Mouse (Mus musculus) adrenal gland (tissue): Measurements from ENCODE around the gene Pnma1.

Experiments
- intact Hi-C: fragments of 180-260 bp; cut with DNase I; formaldehyde crosslinking; loops from one replicate; pipeline ENCODE4 v1.15.1; 2025

Pnma1 gene

GRCm38 (mm10) chr12:84178652-84179445 lies 30.6 kb upstream of the Pnma1 start:
- intact Hi-C loops: no loop called here

- intact Hi-C loops: no loop called here
These were observed 29.8 kb upstream of the Pnma1 start for GRCm38 (mm10) chr12:84178052-84178451.

- intact Hi-C loops: loop anchor here (2.0 kb wide), 1 partner anchor 16 kb away; no protein-coding TSS in a partner anchor
These were observed 28.8 kb upstream of the Pnma1 start for GRCm38 (mm10) chr12:84176886-84177765.

GRCm38 (mm10) chr12:84176126-84176769 lies 28.0 kb upstream of the Pnma1 start:
- intact Hi-C loops: loop anchor here (2.0 kb wide), 1 partner anchor 17 kb away; no protein-coding TSS in a partner anchor

GRCm38 (mm10) chr12:84175659-84176061 lies 27.4 kb upstream of the Pnma1 start:
- intact Hi-C loops: loop anchor here (2.0 kb wide), 1 partner anchor 17 kb away; no protein-coding TSS in a partner anchor

- intact Hi-C loops: no loop called here
These were observed 26.6 kb upstream of the Pnma1 start for GRCm38 (mm10) chr12:84174871-84175270.

GRCm38 (mm10) chr12:84174190-84174811 lies 26.0 kb upstream of the Pnma1 start:
- intact Hi-C loops: no loop called here

GRCm38 (mm10) chr12:84173309-84173915 lies 25.1 kb upstream of the Pnma1 start:
- intact Hi-C loops: no loop called here

- intact Hi-C loops: no loop called here
These were observed 24.6 kb upstream of the Pnma1 start for GRCm38 (mm10) chr12:84172862-84173261.

GRCm38 (mm10) chr12:84172216-84172615 lies 23.9 kb upstream of the Pnma1 start:
- intact Hi-C loops: no loop called here

GRCm38 (mm10) chr12:84170610-84171009 lies 22.3 kb upstream of the Pnma1 start:
- intact Hi-C loops: no loop called here

GRCm38 (mm10) chr12:84165631-84166373 lies 17.5 kb upstream of the Pnma1 start:
- intact Hi-C loops: no loop called here

GRCm38 (mm10) chr12:84163586-84164110 lies 15.4 kb upstream of the Pnma1 start:
- intact Hi-C loops: loop anchor here (2.0 kb wide), 1 partner anchor 81 kb away; no protein-coding TSS in a partner anchor

GRCm38 (mm10) chr12:84163133-84163532 lies 14.8 kb upstream of the Pnma1 start:
- intact Hi-C loops: loop anchor here (2.0 kb wide), 1 partner anchor 82 kb away; no protein-coding TSS in a partner anchor

- intact Hi-C loops: loop anchor here (2.0 kb wide), 1 partner anchor 83 kb away; no protein-coding TSS in a partner anchor
These were observed 13.5 kb upstream of the Pnma1 start for GRCm38 (mm10) chr12:84161616-84162433.

GRCm38 (mm10) chr12:84161116-84161515 lies 12.8 kb upstream of the Pnma1 start:
- intact Hi-C loops: no loop called here

- intact Hi-C loops: no loop called here
These were observed 12.2 kb upstream of the Pnma1 start for GRCm38 (mm10) chr12:84160491-84160890.

- intact Hi-C loops: no loop called here
These were observed 9.9 kb upstream of the Pnma1 start for GRCm38 (mm10) chr12:84158156-84158555.

- intact Hi-C loops: no loop called here
These were observed 7.9 kb upstream of the Pnma1 start for GRCm38 (mm10) chr12:84156210-84156609.
